Mouse (Mus musculus) right cerebral cortex, postnatal 14 days (tissue): Measurements from ENCODE around the gene Nkx6-2.
A peak's percentile ranks its signal among the peaks of the same experiment; 100 is the strongest.

Experiments used
- DNase-seq: peaks from one replicate; pipeline ENCODE4 v3.0.0; 2022

Gene Nkx6-2

GRCm38 (mm10) chr7:139565998-139566397 is 16.6 kb downstream of the Nkx6-2 start:
- no peak for DNase-seq

- no peak for DNase-seq
Observed at GRCm38 (mm10) chr7:139564161-139564560, 18.4 kb downstream of the Nkx6-2 start.

- DNase-seq = no peak
Observed at GRCm38 (mm10) chr7:139563425-139563824, 19.2 kb downstream of the Nkx6-2 start.

- DNase-seq = no peak
Observed at GRCm38 (mm10) chr7:139559659-139560058, 22.9 kb downstream of the Nkx6-2 start.

GRCm38 (mm10) chr7:139556746-139557526 is 25.7 kb downstream of the Nkx6-2 start:
- no peak for DNase-seq

- DNase-seq = no peak
Observed at GRCm38 (mm10) chr7:139556331-139556730, 26.3 kb downstream of the Nkx6-2 start.

- no peak for DNase-seq
Observed at GRCm38 (mm10) chr7:139551519-139551918, 31.1 kb downstream of the Nkx6-2 start.

GRCm38 (mm10) chr7:139550086-139550783 is 32.4 kb downstream of the Nkx6-2 start:
- DNase-seq = no peak

- no peak for DNase-seq
Observed at GRCm38 (mm10) chr7:139547325-139547724, 35.3 kb downstream of the Nkx6-2 start.

GRCm38 (mm10) chr7:139544706-139545625 is 37.6 kb downstream of the Nkx6-2 start:
- DNase-seq = peak; percentile 23

- DNase-seq = no peak
Observed at GRCm38 (mm10) chr7:139541422-139541821, 41.2 kb downstream of the Nkx6-2 start.

GRCm38 (mm10) chr7:139540601-139541000 is 42.0 kb downstream of the Nkx6-2 start:
- DNase-seq = no peak

- DNase-seq = peak; percentile 57
Observed at GRCm38 (mm10) chr7:139538541-139538940, 44.1 kb downstream of the Nkx6-2 start.

GRCm38 (mm10) chr7:139537831-139538230 is 44.8 kb downstream of the Nkx6-2 start:
- DNase-seq = no peak

GRCm38 (mm10) chr7:139536831-139537230 is 45.8 kb downstream of the Nkx6-2 start:
- DNase-seq = no peak

GRCm38 (mm10) chr7:139536331-139536730 is 46.3 kb downstream of the Nkx6-2 start:
- DNase-seq = no peak

- DNase-seq = no peak
Observed at GRCm38 (mm10) chr7:139531428-139531801, 51.2 kb downstream of the Nkx6-2 start.

GRCm38 (mm10) chr7:139530591-139531427 is 51.8 kb downstream of the Nkx6-2 start:
- no peak for DNase-seq
